Mouse (Mus musculus) 3T3-L1 (cell line): ENCODE measurements around the gene Trpm4.
"Not testable (repeated sequence)": the region's sequence is repeated elsewhere in the genome, so short reads cannot be mapped to it uniquely, and the experiment has no call there.

Experiments used
- DNase-seq: peaks from one replicate; pipeline ENCODE4 v3.0.0-alpha.2; 2015; ENCODE audit warnings: low read depth, low spot score

Trpm4 gene

GRCm38 (mm10) chr7:45255822-45256221, 77.8 kb downstream of the Trpm4 start:
- DNase-seq: not testable (repeated sequence)

DNA sequence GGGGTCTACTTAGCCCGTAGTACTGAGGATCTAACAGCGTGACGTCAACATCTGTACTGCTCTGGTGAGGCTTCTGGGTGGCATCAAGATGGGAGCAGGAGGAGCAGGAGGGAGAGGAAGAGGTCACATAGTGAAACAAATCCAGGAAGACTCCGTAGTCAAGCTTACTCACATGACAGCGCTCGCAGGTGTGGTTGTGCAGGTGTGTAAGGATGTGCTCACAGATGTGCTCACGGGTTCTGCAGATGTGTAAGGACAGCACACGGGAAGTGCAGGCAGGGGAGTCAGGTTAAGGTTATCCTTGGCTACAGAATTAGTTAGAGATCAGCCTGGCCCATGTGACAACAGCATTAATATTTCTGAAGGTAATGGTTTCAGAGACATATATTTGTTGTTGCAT, 79.8 kb downstream of the Trpm4 start:
- DNase-seq: no peak
